Mouse (Mus musculus): Measurements from ENCODE around the gene Igfals.

Gene Igfals

GRCm38 (mm10) chr17:24865776-24866175 lies at the start of gene Igfals:
Igfals (plus strand) TSS chr17:24865997.
- CTCF ChIA-PET, result no interaction called here

- CTCF ChIA-PET, result interaction anchor here (0.7 to 1.5 kb wide), 3 partner anchors 13 to 183 kb away, joined by 3 to 4 read pairs (median 3); partner anchors contain the start of gene Meiob
Observed at GRCm38 (mm10) chr17:24817503-24817902, 48.3 kb upstream of the Igfals start.

- CTCF ChIA-PET, result interaction anchor here (0.7 to 1.5 kb wide), 3 partner anchors 14 to 183 kb away, joined by 3 to 4 read pairs (median 3); partner anchors contain the start of gene Meiob
Observed at GRCm38 (mm10) chr17:24818172-24818571, 47.6 kb upstream of the Igfals start.

GRCm38 (mm10) chr17:24819469-24819868 lies 46.3 kb upstream of the Igfals start:
- CTCF ChIA-PET, result no interaction called here

- CTCF ChIA-PET, result no interaction called here
Observed at GRCm38 (mm10) chr17:24821351-24822280, 44.2 kb upstream of the Igfals start.

- CTCF ChIA-PET, result interaction anchor here (0.6 kb wide), 1 partner anchor 129 kb away, joined by 4 read pairs; no protein-coding TSS in a partner anchor
Observed at GRCm38 (mm10) chr17:24839842-24840241, 26.0 kb upstream of the Igfals start, which contains the start of gene Hagh. Hagh (plus strand) TSS chr17:24840143.

GRCm38 (mm10) chr17:24840341-24840740 lies 25.5 kb upstream of the Igfals start:
- CTCF ChIA-PET, result interaction anchor here (0.6 kb wide), 1 partner anchor 381 kb away, joined by 3 read pairs; no protein-coding TSS in a partner anchor

GRCm38 (mm10) chr17:24841133-24841532 lies 24.7 kb upstream of the Igfals start:
- CTCF ChIA-PET, result interaction anchor here (0.6 kb wide), 1 partner anchor 382 kb away, joined by 3 read pairs; no protein-coding TSS in a partner anchor

- CTCF ChIA-PET, result no interaction called here
Observed at GRCm38 (mm10) chr17:24842631-24843030, 23.2 kb upstream of the Igfals start.

- CTCF ChIA-PET, result no interaction called here
Observed at GRCm38 (mm10) chr17:24844525-24844924, 21.3 kb upstream of the Igfals start.

GRCm38 (mm10) chr17:24847386-24847785 lies 18.4 kb upstream of the Igfals start:
- CTCF ChIA-PET, result no interaction called here

- CTCF ChIA-PET, result interaction anchor here (0.7 kb wide), 1 partner anchor 384 kb away, joined by 3 read pairs; no protein-coding TSS in a partner anchor
Observed at GRCm38 (mm10) chr17:24848600-24849031, 17.2 kb upstream of the Igfals start.

- CTCF ChIA-PET, result no interaction called here
Observed at GRCm38 (mm10) chr17:24849733-24850064, 16.1 kb upstream of the Igfals start.

GRCm38 (mm10) chr17:24850065-24850772 lies 15.6 kb upstream of the Igfals start, which contains the start of gene Fahd1:
Fahd1 (minus strand) TSS chr17:24850364.
- CTCF ChIA-PET, result interaction anchor here (1.1 kb wide), 1 partner anchor 32 kb away, joined by 4 read pairs; no protein-coding TSS in a partner anchor

GRCm38 (mm10) chr17:24850773-24851127 lies 15.0 kb upstream of the Igfals start:
- CTCF ChIA-PET, result interaction anchor here (1.1 kb wide), 1 partner anchor 31 kb away, joined by 4 read pairs; no protein-coding TSS in a partner anchor

GRCm38 (mm10) chr17:24851381-24852125 lies 14.2 kb upstream of the Igfals start:
- CTCF ChIA-PET, result interaction anchor here (1.1 kb wide), 1 partner anchor 31 kb away, joined by 4 read pairs; no protein-coding TSS in a partner anchor

GRCm38 (mm10) chr17:24855838-24856464 lies 9.8 kb upstream of the Igfals start:
- CTCF ChIA-PET, result no interaction called here

GRCm38 (mm10) chr17:24856589-24856988 lies 9.2 kb upstream of the Igfals start:
- CTCF ChIA-PET, result no interaction called here

GRCm38 (mm10) chr17:24857831-24858470 lies 7.8 kb upstream of the Igfals start:
- CTCF ChIA-PET, result no interaction called here

GRCm38 (mm10) chr17:24858967-24859366 lies 6.8 kb upstream of the Igfals start:
- CTCF ChIA-PET, result no interaction called here
